Mouse (Mus musculus) limb, embryonic 15.5 days (tissue): ENCODE results near the gene Cyp2d26. TPM values are rescaled to one million over a fixed set of nuclear protein-coding genes. Genes with fewer than 3 reads are reported as not detected.
"Not testable (repeated sequence)": the region's sequence is repeated elsewhere in the genome, so short reads cannot be mapped to it uniquely, and the experiment has no call there.

Experiments
- ATAC-seq: fragments of 200-750 bp; cut with Nextera tagmentation; 2 replicates; pipeline ENCODE4 v1.8.0; 2017; ENCODE audit warnings: low read depth, moderate TSS enrichment; ENCODE audit not compliant: insufficient number of reproducible peaks, low FRiP score, low TSS enrichment
- H3K27ac ChIP-seq: fragments of 300-500 bp; sonication (generic); 2 replicates; pipeline ENCODE4 v1.5.1; 2015; ENCODE audit warnings: moderate library complexity, mild to moderate bottlenecking, inconsistent platforms
- H3K27me3 ChIP-seq: fragments of 300-500 bp; sonication (generic); 2 replicates; pipeline ENCODE4 v1.6.1; 2015; ENCODE audit warnings: inconsistent platforms
- H3K36me3 ChIP-seq: fragments of 300-500 bp; sonication (generic); 2 replicates; pipeline ENCODE4 v1.6.1; 2015; ENCODE audit warnings: inconsistent platforms
- H3K4me1 ChIP-seq: fragments of 300-500 bp; sonication (generic); 2 replicates; pipeline ENCODE4 v1.6.1; 2015; ENCODE audit warnings: inconsistent platforms
- H3K4me2 ChIP-seq: fragments of 300-500 bp; sonication (generic); 2 replicates; pipeline ENCODE4 v1.6.1; 2015; ENCODE audit warnings: mild to moderate bottlenecking, inconsistent platforms
- H3K4me3 ChIP-seq: fragments of 300-500 bp; sonication (generic); 2 replicates; pipeline ENCODE4 v1.5.1; 2015; ENCODE audit warnings: mild to moderate bottlenecking, inconsistent platforms
- H3K9ac ChIP-seq: fragments of 300-500 bp; sonication (generic); 2 replicates; pipeline ENCODE4 v1.6.1; 2015; ENCODE audit warnings: inconsistent platforms
- H3K9me3 ChIP-seq: fragments of 300-500 bp; sonication (generic); 2 replicates; pipeline ENCODE4 v1.6.1; 2016; ENCODE audit warnings: inconsistent platforms
- WGBS: fragments of 180-500 bp; shearing (Covaris S2); methylation state at CpG from one replicate; pipeline ENCODE4 v1.1.7; 2015; 5-methylcytosine and 5-hydroxymethylcytosine counted together
- polyA plus RNA-seq: library from polyadenylated mRNA; unstranded; fragments of >200 nt; fragmentation: Nextera tagmentation; extraction: Ambion mirVana; gene quantifications from 2 replicates; pipeline ENCODE4 v1.2.1, GENCODE M21; 2015

Cyp2d26 gene
- polyA plus RNA-seq, 1 experiment from 2014 or later, result 0.31 TPM

DNA sequence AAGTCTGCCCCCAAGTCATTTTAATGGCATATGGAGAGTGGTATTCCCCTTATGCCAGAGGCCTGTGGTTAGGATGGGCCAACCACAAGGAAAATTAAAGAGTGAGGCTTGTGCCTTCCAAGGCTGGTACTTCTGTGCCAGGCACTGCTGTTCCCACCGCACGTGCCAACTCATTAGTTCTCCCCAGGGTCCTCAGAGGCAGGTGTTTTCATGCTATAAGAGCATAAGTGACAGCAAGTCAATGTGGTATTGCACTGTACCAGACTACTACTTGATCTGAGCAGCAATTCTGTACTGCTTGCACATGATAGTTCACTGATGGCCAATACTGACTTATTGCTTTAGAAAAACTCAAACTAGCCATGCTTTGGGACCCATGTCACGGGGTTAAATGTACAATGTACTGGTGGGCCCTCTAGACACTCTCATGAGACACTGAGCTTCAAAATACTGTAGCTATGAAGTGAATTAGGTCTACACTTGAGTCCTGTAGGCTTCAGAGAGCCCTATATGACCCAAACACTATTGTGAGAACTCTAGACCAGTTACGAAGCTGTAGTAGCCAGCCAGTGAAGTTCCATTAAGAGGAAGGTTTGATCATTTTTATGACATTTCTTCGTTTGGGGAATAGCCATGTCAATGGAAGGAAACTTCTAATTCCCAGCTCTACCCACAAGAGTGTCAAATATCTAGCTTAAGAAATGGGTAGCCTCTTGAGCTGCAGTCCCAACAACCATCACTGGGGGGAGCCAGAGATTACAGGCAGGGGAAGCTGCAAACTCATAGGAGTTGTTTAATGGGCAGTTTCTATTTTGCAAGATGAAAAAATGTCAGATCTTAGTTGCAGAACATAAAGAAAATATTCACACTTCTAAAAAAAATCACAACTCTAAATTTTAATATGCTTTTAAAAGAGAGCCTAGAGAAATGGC, 10.9 kb upstream of the Cyp2d26 start:
- no peak overlapping the region for H3K9ac ChIP-seq
- no peak overlapping the region for H3K4me3 ChIP-seq
- no peaks in the 10 kb centered on the region for H3K4me1 ChIP-seq
- no peak overlapping the region for H3K4me2 ChIP-seq
- WGBS, result 71% methylated on average over 5 of the region's 5 CpGs
- H3K9me3 ChIP-seq, result no peaks in the 10 kb centered on the region
- no peak for ATAC-seq
- H3K27me3 ChIP-seq, result no peaks in the 10 kb centered on the region
- peaks cover 7% of the 10 kb centered on the region; the same call in 1 of the 2 replicates for H3K36me3 ChIP-seq
- H3K27ac ChIP-seq, result no peak overlapping the region

GRCm38 (mm10) chr15:82795936-82796440, 1.9 kb upstream of the Cyp2d26 start:
- Histone ChIP-seq H3K27ac (no peak overlapping the region), H3K4me3 (no peak overlapping the region), H3K9ac (no peak overlapping the region), H3K9me3 (no peaks in the 10 kb centered on the region), H3K27me3 (no peaks in the 10 kb centered on the region), H3K4me2 (no peak overlapping the region), H3K36me3 (no peaks in the 10 kb centered on the region), H3K4me1 (no peaks in the 10 kb centered on the region)
- ATAC-seq, result no peak
- 79% methylated on average over 3 of the region's 3 CpGs for WGBS

GRCm38 (mm10) chr15:82793868-82794267, 226 bp downstream of the Cyp2d26 start:
- Histone ChIP-seq H3K27ac (no peak overlapping the region), H3K4me2 (no peak overlapping the region), H3K9me3 (no peaks in the 10 kb centered on the region), H3K36me3 (no peaks in the 10 kb centered on the region), H3K4me3 (no peak overlapping the region), H3K9ac (no peak overlapping the region), H3K4me1 (no peaks in the 10 kb centered on the region), H3K27me3 (no peaks in the 10 kb centered on the region)
- WGBS, result 82% methylated on average over 6 of the region's 6 CpGs
- ATAC-seq, result no peak

DNA sequence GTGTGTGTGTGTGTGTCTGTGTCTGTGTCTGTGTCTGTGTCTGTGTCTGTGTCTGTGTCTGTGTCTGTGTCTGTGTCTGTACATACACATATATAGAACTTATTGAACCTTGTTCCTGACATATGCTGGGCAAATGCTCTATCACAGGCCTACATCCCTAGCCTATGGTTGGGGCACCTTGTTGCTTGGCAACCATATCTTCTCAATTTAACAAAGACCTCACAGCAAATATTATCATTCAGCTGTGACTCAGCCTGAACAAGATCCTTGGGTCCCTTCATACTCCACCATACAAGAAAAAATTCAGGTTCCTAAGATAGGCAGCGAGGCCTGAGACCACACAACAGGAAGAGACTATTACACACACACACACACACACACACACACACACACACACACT, 640 bp downstream of the Cyp2d26 start:
- no peak overlapping the region for H3K27ac ChIP-seq
- H3K4me3 ChIP-seq, result no peak overlapping the region
- H3K9ac ChIP-seq, result no peak overlapping the region
- no peaks in the 10 kb centered on the region for H3K9me3 ChIP-seq
- H3K4me1 ChIP-seq, result no peaks in the 10 kb centered on the region
- no peak overlapping the region for H3K4me2 ChIP-seq
- no peaks in the 10 kb centered on the region for H3K36me3 ChIP-seq
- WGBS, result 65% methylated on average over 1 of the region's 1 CpGs
- no peaks in the 10 kb centered on the region for H3K27me3 ChIP-seq
- no peak for ATAC-seq

GRCm38 (mm10) chr15:82792566-82792965, 1.5 kb downstream of the Cyp2d26 start:
- no peaks in the 10 kb centered on the region for H3K27me3 ChIP-seq
- no peaks in the 10 kb centered on the region for H3K36me3 ChIP-seq
- no peaks in the 10 kb centered on the region for H3K4me1 ChIP-seq
- H3K9ac ChIP-seq, result no peak overlapping the region
- WGBS, result 91% methylated on average over 11 of the region's 11 CpGs
- H3K9me3 ChIP-seq, result no peaks in the 10 kb centered on the region
- no peak overlapping the region for H3K4me2 ChIP-seq
- H3K27ac ChIP-seq, result no peak overlapping the region
- no peak overlapping the region for H3K4me3 ChIP-seq
- ATAC-seq, result no peak

- H3K36me3 ChIP-seq, result no peaks in the 10 kb centered on the region
- WGBS, result 81% methylated on average over 1 of the region's 1 CpGs
- H3K27ac ChIP-seq, result no peak overlapping the region
- no peaks in the 10 kb centered on the region for H3K4me1 ChIP-seq
- ATAC-seq, result no peak
- H3K9ac ChIP-seq, result no peak overlapping the region
- H3K9me3 ChIP-seq, result no peaks in the 10 kb centered on the region
- no peaks in the 10 kb centered on the region for H3K27me3 ChIP-seq
- H3K4me3 ChIP-seq, result no peak overlapping the region
- H3K4me2 ChIP-seq, result no peak overlapping the region
Observed at GRCm38 (mm10) chr15:82784581-82784980, 9.5 kb downstream of the Cyp2d26 start.

GRCm38 (mm10) chr15:82783800-82784199, 10.3 kb downstream of the Cyp2d26 start:
- Histone ChIP-seq H3K9me3 (no peaks in the 10 kb centered on the region), H3K27ac (no peak overlapping the region), H3K27me3 (no peaks in the 10 kb centered on the region), H3K4me2 (no peak overlapping the region), H3K36me3 (no peaks in the 10 kb centered on the region), H3K4me3 (no peak overlapping the region), H3K9ac (no peak overlapping the region), H3K4me1 (no peaks in the 10 kb centered on the region)
- 81% methylated on average over 1 of the region's 1 CpGs for WGBS
- ATAC-seq, result no peak

- H3K4me2 ChIP-seq, H3K27ac ChIP-seq, H3K9ac ChIP-seq, ATAC-seq, H3K9me3 ChIP-seq, H3K4me3 ChIP-seq, H3K4me1 ChIP-seq, H3K27me3 ChIP-seq, H3K36me3 ChIP-seq: not testable (repeated sequence)
- WGBS, result 84% methylated on average over 5 of the region's 5 CpGs
Observed at GRCm38 (mm10) chr15:82777856-82778255, 16.2 kb downstream of the Cyp2d26 start.

- ATAC-seq, result no peak
- Histone ChIP-seq H3K9ac (no peak overlapping the region), H3K4me3 (no peak overlapping the region), H3K27me3 (no peaks in the 10 kb centered on the region), H3K9me3 (no peaks in the 10 kb centered on the region), H3K27ac (no peak overlapping the region), H3K4me2 (no peak overlapping the region), H3K36me3 (no peaks in the 10 kb centered on the region), H3K4me1 (no peaks in the 10 kb centered on the region)
- 90% methylated on average over 2 of the region's 2 CpGs for WGBS
Observed at GRCm38 (mm10) chr15:82765943-82766342, 28.2 kb downstream of the Cyp2d26 start.

DNA sequence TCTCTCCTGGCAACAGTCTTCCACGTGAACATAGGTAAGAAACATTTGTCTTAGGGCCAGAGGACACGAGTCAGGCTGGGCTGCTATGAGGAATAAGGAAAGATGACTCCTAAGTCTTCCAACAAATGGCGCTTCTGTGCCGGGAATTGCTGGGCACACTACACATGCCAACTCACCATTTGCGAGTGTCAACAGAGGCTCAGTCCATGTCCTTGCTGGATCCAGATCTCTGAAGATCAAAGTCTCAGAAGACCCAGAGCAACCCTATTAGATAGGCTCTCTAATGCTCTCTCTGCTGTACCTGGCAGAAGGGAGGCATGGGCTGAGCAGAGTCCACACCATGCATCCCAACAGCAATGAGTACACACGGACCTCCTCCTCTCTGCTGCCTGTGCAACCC, 29.2 kb downstream of the Cyp2d26 start:
- WGBS, result 81% methylated on average over 6 of the region's 6 CpGs

DNA sequence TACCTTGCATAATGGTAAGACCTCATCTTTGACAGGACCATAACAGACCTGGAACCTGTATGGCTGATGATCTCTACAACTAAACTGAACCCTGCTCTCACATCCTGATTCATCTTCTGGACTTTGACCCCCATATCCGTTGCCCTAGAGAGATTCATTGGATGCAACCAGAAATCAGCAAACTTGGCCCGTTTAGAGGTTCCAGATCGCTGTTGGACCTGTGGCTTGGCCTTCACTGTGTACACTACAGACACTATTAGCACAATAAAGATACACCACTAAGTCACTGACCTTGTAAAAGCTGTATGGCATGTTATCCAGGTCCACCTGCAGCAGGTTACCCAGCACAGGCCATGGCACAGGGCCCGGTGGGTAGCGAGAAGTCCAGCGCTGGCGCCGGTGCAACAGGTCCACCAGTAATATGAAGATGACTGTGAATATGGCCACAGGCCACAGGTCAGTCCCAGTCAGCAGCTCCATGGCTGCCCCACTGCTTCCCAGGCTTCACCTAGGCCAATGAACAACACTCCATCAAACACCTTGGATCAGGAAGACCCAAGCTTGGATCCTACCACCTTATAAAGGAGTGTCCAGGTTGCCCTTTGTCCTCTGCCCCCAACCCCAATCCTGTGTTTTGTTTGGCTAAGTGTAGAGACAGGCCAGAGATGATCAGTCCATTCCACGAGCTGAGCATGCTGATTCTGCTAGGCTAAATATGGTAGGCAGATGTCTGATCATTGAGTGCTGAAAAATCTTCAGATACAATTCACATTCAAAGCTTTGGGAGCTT, 30.3 kb downstream of the Cyp2d26 start, which contains the start of gene Cyp2d40:
Gene Cyp2d40, minus strand, starts transcription at position 553 of the 790 bp plus-strand sequence.
- 93% methylated on average over 9 of the region's 9 CpGs for WGBS

More for the DNA sequence above, 29.2 kb downstream of the Cyp2d26 start:
- H3K9ac ChIP-seq, result no peak overlapping the region
- no peaks in the 10 kb centered on the region for H3K9me3 ChIP-seq
- no peaks in the 10 kb centered on the region for H3K4me1 ChIP-seq
- H3K27ac ChIP-seq, result no peak overlapping the region
- no peak for ATAC-seq
- H3K4me3 ChIP-seq, result no peak overlapping the region
- H3K27me3 ChIP-seq, result no peaks in the 10 kb centered on the region
- no peak overlapping the region for H3K4me2 ChIP-seq
- H3K36me3 ChIP-seq, result no peaks in the 10 kb centered on the region

DNA sequence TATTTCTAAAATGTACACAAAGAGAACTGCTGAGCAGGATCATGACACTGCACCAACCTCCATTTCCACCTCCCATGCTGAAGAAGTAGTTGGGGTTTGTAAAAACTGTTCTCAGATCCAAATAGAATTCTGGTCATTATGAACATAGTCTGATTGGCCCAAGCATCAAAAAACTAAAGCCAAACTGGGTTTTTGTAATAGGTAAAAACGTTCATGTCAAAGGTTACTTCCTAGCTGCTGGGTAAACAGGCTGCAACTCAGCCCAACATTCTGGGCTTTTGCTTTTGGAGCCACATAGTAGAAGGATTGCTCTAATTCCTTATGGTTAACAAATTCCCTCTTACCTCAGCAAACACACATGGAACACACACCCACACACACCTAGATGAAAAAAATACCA, 46.0 kb downstream of the Cyp2d26 start:
- H3K9ac ChIP-seq, result no peak overlapping the region
- H3K27ac ChIP-seq, result no peak overlapping the region
- H3K27me3 ChIP-seq, result no peaks in the 10 kb centered on the region
- no peaks in the 10 kb centered on the region for H3K9me3 ChIP-seq
- no peak overlapping the region for H3K4me3 ChIP-seq
- WGBS, result 63% methylated on average over 1 of the region's 1 CpGs
- no peak overlapping the region for H3K4me2 ChIP-seq
- no peaks in the 10 kb centered on the region for H3K4me1 ChIP-seq
- H3K36me3 ChIP-seq, result no peaks in the 10 kb centered on the region
- ATAC-seq, result no peak

More for the DNA sequence above, 30.3 kb downstream of the Cyp2d26 start, which contains the start of gene Cyp2d40:
- no peaks in the 10 kb centered on the region for H3K9me3 ChIP-seq
- no peak within 1 kb of the TSS for H3K9ac ChIP-seq
- H3K36me3 ChIP-seq, result no peaks in the 10 kb centered on the region
- H3K27me3 ChIP-seq, result no peaks in the 10 kb centered on the region
- H3K4me1 ChIP-seq, result no peaks in the 10 kb centered on the region
- no peak for ATAC-seq
- H3K27ac ChIP-seq, result no peak within 1 kb of the TSS
- H3K4me2 ChIP-seq, result no peak within 1 kb of the TSS
- H3K4me3 ChIP-seq, result no peak within 1 kb of the TSS
